Mouse (Mus musculus): ENCODE measurements around the gene Magee2. TPM values are rescaled to one million over a fixed set of nuclear protein-coding genes. Genes with fewer than 3 reads are reported as not detected.
"Not testable (repeated sequence)": the region's sequence is repeated elsewhere in the genome, so short reads cannot be mapped to it uniquely, and the experiment has no call there.

Gene Magee2
- total RNA-seq (2015) (0.07 and 0.39 TPM in 2 replicates), total RNA-seq (2017) (0.29 and 0.44 TPM in 2 replicates)

DNA sequence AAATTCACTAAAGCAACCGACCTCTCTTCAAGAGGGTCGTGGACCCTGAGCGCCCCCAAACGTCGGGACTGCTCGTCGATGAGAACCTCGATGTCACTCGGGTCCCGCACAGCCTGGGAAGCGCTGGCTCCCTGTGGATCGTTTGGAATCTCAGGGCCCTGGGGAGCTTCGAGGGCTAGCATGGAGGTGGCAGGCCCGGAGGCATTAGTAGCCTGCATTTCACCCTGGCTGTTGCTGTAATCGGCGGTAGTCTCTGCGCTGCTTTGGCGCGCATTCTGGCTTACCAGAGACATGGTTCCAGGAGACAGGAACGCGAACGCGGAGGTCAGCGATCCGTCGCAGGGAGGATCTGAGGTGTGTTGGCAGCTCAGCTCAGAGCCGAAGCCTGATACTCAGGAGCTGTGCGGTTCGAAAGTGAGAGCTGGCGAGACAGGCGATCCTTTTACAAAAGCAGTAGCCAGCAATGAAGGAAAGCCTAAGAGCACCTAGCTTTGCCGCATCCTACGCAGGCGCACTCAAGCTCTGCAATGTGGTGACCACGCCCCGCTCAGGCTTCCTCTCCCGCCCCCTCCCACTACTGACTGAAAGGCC is at the start of gene Magee2:
TSS of gene Magee2 (minus strand) at position 517 of the 591 bp plus-strand sequence.
- peak; percentile 95 for ATAC-seq (replicated peaks; ENCODE audit: poor library complexity)

DNA sequence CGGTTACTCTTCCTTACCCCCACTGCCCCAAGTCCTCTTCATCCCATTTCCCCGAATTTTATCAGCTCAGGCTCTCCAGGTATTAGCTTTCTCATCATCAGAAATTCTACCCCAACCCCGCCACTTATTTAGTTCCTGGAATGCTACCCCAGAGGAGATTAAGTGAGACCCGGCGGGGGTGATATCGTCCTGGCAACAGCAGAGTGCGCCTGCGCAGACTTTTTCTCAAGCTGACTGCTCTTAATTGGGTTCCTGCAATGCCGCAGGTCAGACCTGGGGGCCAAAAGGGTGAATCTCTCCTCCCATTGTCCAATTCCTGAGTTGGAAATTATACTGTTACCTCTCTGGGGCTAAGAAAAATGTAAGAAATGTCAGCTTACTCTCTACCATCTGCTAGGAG is 3.5 kb downstream of the Magee2 start:
- ATAC-seq (replicated peaks; ENCODE audit: poor library complexity), result no peak

DNA sequence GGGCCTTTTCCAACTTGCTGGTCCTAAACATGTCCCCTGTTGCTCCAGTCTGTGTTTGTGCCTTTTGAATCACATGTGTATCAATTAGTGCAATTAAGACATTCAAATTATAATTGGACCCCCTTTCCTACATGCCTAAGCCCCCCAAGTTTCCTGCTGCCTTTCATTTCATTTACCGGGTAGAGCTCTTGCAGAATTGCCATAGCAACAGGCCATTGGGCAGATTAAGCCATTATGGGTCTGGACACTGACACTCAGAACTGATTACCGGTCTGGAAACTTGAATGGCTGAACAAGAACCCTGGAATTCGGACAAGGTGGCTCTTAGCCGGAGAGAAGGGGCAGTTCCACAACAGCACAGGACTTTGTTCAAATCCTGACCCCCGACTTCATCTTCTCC is 39.5 kb downstream of the Magee2 start:
- ATAC-seq (replicated peaks; ENCODE audit: poor library complexity), result not testable (repeated sequence)

DNA sequence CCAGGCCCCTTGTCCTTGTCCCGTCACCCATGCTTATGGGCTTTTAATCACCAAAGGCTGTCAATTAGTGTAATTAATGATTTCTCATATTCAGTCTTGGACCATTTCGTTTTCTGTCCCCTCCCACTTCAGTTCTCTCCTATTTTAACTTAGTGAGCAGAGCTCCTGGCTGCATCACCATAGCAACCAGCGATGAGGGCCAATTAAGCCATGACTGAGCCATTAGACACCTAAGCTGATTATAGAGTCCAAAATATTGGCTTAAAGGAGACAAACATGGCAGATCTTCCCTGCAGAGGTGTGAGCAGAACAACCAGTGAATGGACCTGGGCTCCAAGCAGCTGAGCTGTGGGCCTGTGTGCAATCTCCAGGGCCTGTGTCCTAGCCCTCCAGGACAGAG is 40.1 kb downstream of the Magee2 start:
- not testable (repeated sequence) for ATAC-seq (replicated peaks; ENCODE audit: poor library complexity)

DNA sequence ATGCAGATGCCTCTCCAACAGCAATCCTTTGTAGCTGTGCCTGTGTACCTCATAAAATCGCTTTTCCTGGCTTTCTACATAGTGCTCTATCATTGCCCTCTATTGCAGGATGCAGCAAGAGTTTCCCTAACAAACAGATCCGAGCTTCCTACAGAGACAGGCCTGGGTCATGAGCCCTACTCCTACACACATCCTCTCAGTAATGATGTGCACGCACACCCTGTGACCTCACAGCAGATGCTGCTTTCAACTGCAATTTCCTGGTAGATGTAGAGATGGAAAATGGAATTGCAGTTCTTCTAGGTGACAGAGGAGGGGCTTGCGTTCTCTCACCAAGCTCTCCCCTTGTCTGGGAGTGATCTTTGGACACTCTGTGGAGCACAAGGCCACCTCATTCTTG is 43.4 kb downstream of the Magee2 start:
- not testable (repeated sequence) for ATAC-seq (replicated peaks; ENCODE audit: poor library complexity)

Other genes with a start within 250 kb of the Magee2 start
- gene Zdhhc15, start 186.2 kb downstream of the Magee2 start, total RNA-seq (2015), result 1.9 and 2.0 TPM in 2 replicates
- gene Zdhhc15, start 186.2 kb downstream of the Magee2 start, total RNA-seq (2017), result 1.6 and 2.2 TPM in 2 replicates
- 50.8 and 52.7 TPM in 2 replicates for gene Pbdc1, start 222.5 kb upstream of the Magee2 start, total RNA-seq (2015)
- 56.9 and 58.4 TPM in 2 replicates for gene Pbdc1, start 222.5 kb upstream of the Magee2 start, total RNA-seq (2017)

Data from megakaryocyte progenitor cell, adult 5-6 weeks (primary cell).